8 mouse cellular contexts compared by ENCODE assay signal in genomic region chr1:74816612-74817199, GRCm38 (mm10). TPM values are rescaled to one million over a fixed set of nuclear protein-coding genes. Genes with fewer than 3 reads are reported as not detected.
A peak's percentile ranks its signal among the peaks of the same experiment; 100 is the strongest.
DNase-seq lines count a peak whose midpoint lies in the region; ATAC-seq and TF ChIP-seq lines count a peak whose summit lies in the region.

No protein-coding gene starts in this region.

- H3K27ac ChIP-seq in heart, embryonic 14.5 days (replicated peaks in 1 of 2; ENCODE audit: control insufficient read depth in 1 of 2, insufficient read depth in 1 of 2, low read depth in 2 of 2, low read length in 2 of 2): peak overlapping the region; percentile 71 to 80
- peak overlapping the region; percentile 74 for H3K27ac ChIP-seq in liver, embryonic 11.5 days (ENCODE audit: low read depth, low read length)

- peak; percentile 67 for TF ChIP-seq POLR2A in myocyte (IDR thresholded peaks at IDR 0.05; ENCODE audit: insufficient read length, low read depth)

- peak overlapping the region; percentile 74 to 77 for H3K4me3 ChIP-seq in heart, embryonic 14.5 days (ENCODE audit: control insufficient read depth in 1 of 2, insufficient read depth in 1 of 2, low read depth in 1 of 2, low read length in 2 of 2)
- H3K4me3 ChIP-seq in liver, embryonic 11.5 days (ENCODE audit: low read depth, low read length): peak overlapping the region; percentile 76
- peak overlapping the region; percentile 31 for H3K4me3 ChIP-seq in myocyte

- H3K4me2 ChIP-seq in heart, embryonic 14.5 days (ENCODE audit: low read length): peak overlapping the region; percentile 77
- peak overlapping the region; percentile 72 for H3K4me2 ChIP-seq in liver, embryonic 11.5 days
- H3K4me2 ChIP-seq in myocyte (ENCODE audit: low read depth): peak overlapping the region; percentile 80

- ATAC-seq in heart, embryonic 14.5 days (ENCODE audit: insufficient number of reproducible peaks, insufficient read depth, low FRiP score, low read depth): peak; percentile 86
- peak; percentile 88 for ATAC-seq in liver, embryonic 11.5 days (replicated peaks; ENCODE audit: low FRiP score)

- H3K36me3 ChIP-seq in heart, embryonic 14.5 days (ENCODE audit: control insufficient read depth, insufficient read depth, low read length): no peaks in the 10 kb centered on the region
- no peaks in the 10 kb centered on the region for H3K36me3 ChIP-seq in liver, embryonic 11.5 days (ENCODE audit: control insufficient read depth, insufficient read depth, low read length)
- no peaks in the 10 kb centered on the region for H3K36me3 ChIP-seq in myocyte (ENCODE audit: control insufficient read depth, insufficient read depth)

- no peaks in the 10 kb centered on the region for H3K27me3 ChIP-seq in heart, embryonic 14.5 days (ENCODE audit: control insufficient read depth, insufficient read depth, low read length)
- H3K27me3 ChIP-seq in liver, embryonic 11.5 days (replicated peaks; ENCODE audit: control insufficient read depth, insufficient read depth, low read length): peaks cover 5% of the 10 kb centered on the region; the same call in 1 of the 2 replicates
- no peaks in the 10 kb centered on the region for H3K27me3 ChIP-seq in myocyte (ENCODE audit: control insufficient read depth, insufficient read depth, insufficient read length)

- peak overlapping the region; percentile 87 for H3K9ac ChIP-seq in heart, embryonic 14.5 days (ENCODE audit: low read length)
- peak overlapping the region; percentile 85 for H3K9ac ChIP-seq in liver, embryonic 11.5 days (ENCODE audit: low read depth, low read length)

- no peaks in the 10 kb centered on the region for H3K9me3 ChIP-seq in heart, embryonic 14.5 days (ENCODE audit: control insufficient read depth, low read length)
- no peaks in the 10 kb centered on the region for H3K9me3 ChIP-seq in liver, embryonic 11.5 days (ENCODE audit: control insufficient read depth, low read length)

- peak; percentile 94 for DNase-seq in CD4-positive, CD25-positive, alpha-beta regulatory T cell, adult 2 months (ENCODE audit: low read depth, low spot score)
- peak; percentile 26 for DNase-seq in c-Kit-negative CD71-positive TER-119-positive erythroid progenitor cells, embryonic 14.5 days (ENCODE audit: low read depth, low spot score)
- DNase-seq in fibroblast of lung, adult 2 months (ENCODE audit: low read depth): peak; percentile 72
- peak; percentile 96 for DNase-seq in kidney, postnatal 10 days
- peak; percentile 87 for DNase-seq in liver, embryonic 11.5 days (ENCODE audit: low spot score)
- peak; percentile 80 to 91 for DNase-seq in spleen, postnatal 4 days (ENCODE audit: low spot score in 2 of 2)

- no peak overlapping the region for H3ac ChIP-seq in myocyte (ENCODE audit: control insufficient read depth, insufficient read length)

- 7% methylated on average over 38 of the region's 38 CpGs for WGBS in heart, embryonic 14.5 days
- WGBS in liver, embryonic 11.5 days: 7% methylated on average over 38 of the region's 38 CpGs

- no peaks in the 10 kb centered on the region for H3K79me2 ChIP-seq in myocyte (ENCODE audit: control insufficient read depth, insufficient read depth)

- H3K4me1 ChIP-seq in heart, embryonic 14.5 days (ENCODE audit: control insufficient read depth in 2 of 2, insufficient read depth in 2 of 2, low read length in 2 of 2): peaks cover 0 to 8% of the 10 kb centered on the region in 2 experiments; a peak in 1 of 4 replicates
- H3K4me1 ChIP-seq in liver, embryonic 11.5 days (replicated peaks; ENCODE audit: control insufficient read depth, insufficient read depth, low read length): 0 out of 2 replicates have a peak, but pooled peaks cover 2% of the 10 kb centered on the region

TF ChIP-seq in myocyte, 11 proteins besides CTCF, POLR2A, EP300 and RAD21:
- no peak for TF ChIP-seq MYOD1 (IDR thresholded peaks at IDR 0.05; ENCODE audit: control insufficient read depth in 1 of 3, insufficient read length in 2 of 3, low read depth in 2 of 3)
- peak; percentile 61 for TF ChIP-seq POLR2AphosphoS2 (IDR thresholded peaks at IDR 0.05; ENCODE audit: insufficient read length, low read depth)
- no peak for TF ChIP-seq CEBPB (IDR thresholded peaks at IDR 0.05; ENCODE audit: insufficient read depth, poor library complexity, severe bottlenecking)
- no peak for TF ChIP-seq USF1 (IDR thresholded peaks at IDR 0.05; ENCODE audit: low read depth)
- no peak for TF ChIP-seq SRF (IDR thresholded peaks at IDR 0.05; ENCODE audit: control insufficient read depth, insufficient read length, low read depth)

RNA-seq across cellular contexts. Expression of gene Wnt10a, which starts 25.4 kb away (rescaled TPM):
- not detected in 2 replicates for polyA plus RNA-seq in heart, embryonic 14.5 days (2014; fragmentation: Nextera tagmentation; extraction: Ambion mirVana)
- 0.10 and 0.22 TPM in 2 replicates for polyA plus RNA-seq in liver, embryonic 11.5 days (2014; fragmentation: Nextera tagmentation; extraction: Ambion mirVana)
- 44.0 TPM for polyA plus RNA-seq in myocyte (2012; fragmentation: generic; extraction: Trizol)

RNA-seq across cellular contexts. Expression of gene Cdk5r2, which starts 38.0 kb away (rescaled TPM):
- polyA plus RNA-seq in heart, embryonic 14.5 days (2014; fragmentation: Nextera tagmentation; extraction: Ambion mirVana): 0.11 TPM in 1 of 2 replicates, not detected in the other
- 0.35 and 0.36 TPM in 2 replicates for polyA plus RNA-seq in liver, embryonic 11.5 days (2014; fragmentation: Nextera tagmentation; extraction: Ambion mirVana)
- 0.05 TPM for polyA plus RNA-seq in myocyte (2012; fragmentation: generic; extraction: Trizol)

RNA-seq across cellular contexts. Expression of gene Wnt6, which starts 45.0 kb away (rescaled TPM):
- polyA plus RNA-seq in heart, embryonic 14.5 days (2014; fragmentation: Nextera tagmentation; extraction: Ambion mirVana): 0.36 TPM in 1 of 2 replicates, not detected in the other
- 1.5 and 2.4 TPM in 2 replicates for polyA plus RNA-seq in liver, embryonic 11.5 days (2014; fragmentation: Nextera tagmentation; extraction: Ambion mirVana)
- 3.1 TPM for polyA plus RNA-seq in myocyte (2012; fragmentation: generic; extraction: Trizol)

Comparison
In these comparisons a context has a peak if more than half of its experiments do, and no peak if none do; other contexts are left out.
1. Peak in every context shown above with its lines: DNase-seq, ATAC-seq, H3K4me3 ChIP-seq and H3K27ac ChIP-seq.
2. DNase-seq: peak in every context shown above with its lines; median percentile 96 in kidney, postnatal 10 days; 94 in CD4-positive, CD25-positive, alpha-beta regulatory T cell, adult 2 months; 87 in liver, embryonic 11.5 days; 86 in spleen, postnatal 4 days; 72 in fibroblast of lung, adult 2 months; 26 in c-Kit-negative CD71-positive TER-119-positive erythroid progenitor cells, embryonic 14.5 days.
3. RNA of gene Wnt10a, which starts 25.4 kb away (polyA plus RNA-seq): 44.0 TPM in myocyte (single experiment); 0.10 to 0.22 TPM in liver, embryonic 11.5 days and not detected in heart, embryonic 14.5 days; every median in the first group is over 10 times any median in the second.